10 mouse cellular contexts compared by ENCODE assay signal in genomic region chr19:55136693-55137427, GRCm38 (mm10). TPM values are rescaled to one million over a fixed set of nuclear protein-coding genes. Genes with fewer than 3 reads are reported as not detected.
A peak's percentile ranks its signal among the peaks of the same experiment; 100 is the strongest.
DNase-seq lines count a peak whose midpoint lies in the region; ATAC-seq and TF ChIP-seq lines count a peak whose summit lies in the region.
"Had no signal": no experiment of that assay in that cellular context is flagged by ENCODE, and none has a peak within 500 bp of the region (broad histone marks: within the 10 kb centered on the region; RNA-seq: fewer than 3 reads in every experiment).

No protein-coding gene starts in this region.

- no peaks in the 10 kb centered on the region for H3K27me3 ChIP-seq in heart, embryonic 11.5 days (ENCODE audit: control insufficient read depth, insufficient read depth, low read length)
- no peaks in the 10 kb centered on the region for H3K27me3 ChIP-seq in intestine, embryonic 15.5 days (replicated peaks)
- no peaks in the 10 kb centered on the region for H3K27me3 ChIP-seq in lung, embryonic 14.5 days (ENCODE audit: insufficient read depth, low read length)
- H3K27me3 ChIP-seq: embryonic facial prominence, embryonic 13.5 days had no signal

- H3K4me1 ChIP-seq in heart, embryonic 11.5 days (ENCODE audit: control insufficient read depth, insufficient read depth, low read length), result peaks cover 4% of the 10 kb centered on the region; the same call in 1 of the 2 replicates
- peaks cover 14% of the 10 kb centered on the region for H3K4me1 ChIP-seq in intestine, embryonic 15.5 days (replicated peaks)
- peaks cover 11% of the 10 kb centered on the region for H3K4me1 ChIP-seq in lung, embryonic 14.5 days (ENCODE audit: insufficient read depth)
- H3K4me1 ChIP-seq: embryonic facial prominence, embryonic 13.5 days had no signal

- TF ChIP-seq POLR2A in brain, embryonic 14.5 days (IDR thresholded peaks at IDR 0.05; ENCODE audit: borderline replicate concordance, extremely low read depth, insufficient read depth, insufficient read length, poor library complexity, severe bottlenecking), result no peak

- no peaks in the 10 kb centered on the region for H3K36me3 ChIP-seq in heart, embryonic 11.5 days (ENCODE audit: control insufficient read depth, insufficient read depth, low read length)
- H3K36me3 ChIP-seq in intestine, embryonic 15.5 days, result no peaks in the 10 kb centered on the region
- no peaks in the 10 kb centered on the region for H3K36me3 ChIP-seq in lung, embryonic 14.5 days (ENCODE audit: insufficient read depth)
- H3K36me3 ChIP-seq: embryonic facial prominence, embryonic 13.5 days had no signal

- 43% methylated on average over 4 of the region's 4 CpGs for WGBS in heart, embryonic 11.5 days (ENCODE audit: insufficient replicate concordance)
- WGBS in intestine, embryonic 15.5 days, result 42% methylated on average over 4 of the region's 4 CpGs
- WGBS in lung, embryonic 14.5 days, result 36% methylated on average over 4 of the region's 4 CpGs

- DNase-seq in heart, adult 11 months, result peak; percentile 98
- peak; percentile 37 for DNase-seq in brain, embryonic 14.5 days (ENCODE audit: low read depth)
- DNase-seq in lung, embryonic 14.5 days, result peak; percentile 87
- no peak for DNase-seq in embryo, embryonic 11 days
- DNase-seq in layer of hippocampus, adult 9-10 months (ENCODE audit: low spot score), result no peak
- DNase-seq in left cerebral cortex, adult 11 months (ENCODE audit: low spot score), result no peak

- no peak overlapping the region for H3K4me3 ChIP-seq in heart, embryonic 11.5 days (ENCODE audit: low read depth, low read length)
- H3K4me3 ChIP-seq in intestine, embryonic 15.5 days (replicated peaks), result no peak overlapping the region
- H3K4me3 ChIP-seq in lung, embryonic 14.5 days (ENCODE audit: low read depth, low read length), result no peak overlapping the region
- H3K4me3 ChIP-seq: embryonic facial prominence, embryonic 13.5 days; megakaryocyte, embryonic 14.5 days had no signal

- no peak overlapping the region for H3K4me2 ChIP-seq in heart, embryonic 11.5 days
- no peak overlapping the region for H3K4me2 ChIP-seq in intestine, embryonic 15.5 days (replicated peaks)
- no peak overlapping the region for H3K4me2 ChIP-seq in lung, embryonic 14.5 days
- H3K4me2 ChIP-seq: embryonic facial prominence, embryonic 13.5 days had no signal

- no peak overlapping the region for H3K27ac ChIP-seq in heart, embryonic 11.5 days (ENCODE audit: low read depth, low read length)
- H3K27ac ChIP-seq in intestine, embryonic 15.5 days, result peak overlapping the region; percentile 55
- H3K27ac ChIP-seq in lung, embryonic 14.5 days (ENCODE audit: low read depth), result peak overlapping the region; percentile 19; the same call in 1 of the 2 replicates
- H3K27ac ChIP-seq: embryonic facial prominence, embryonic 13.5 days had no signal

- H3K9me3 ChIP-seq in heart, embryonic 11.5 days (replicated peaks; ENCODE audit: control insufficient read depth, low read length), result no peaks in the 10 kb centered on the region
- no peaks in the 10 kb centered on the region for H3K9me3 ChIP-seq in intestine, embryonic 15.5 days
- no peaks in the 10 kb centered on the region for H3K9me3 ChIP-seq in lung, embryonic 14.5 days (ENCODE audit: low read depth, low read length)
- H3K9me3 ChIP-seq: embryonic facial prominence, embryonic 13.5 days; megakaryocyte, embryonic 14.5 days had no signal

- ATAC-seq in heart, embryonic 11.5 days (replicated peaks; ENCODE audit: insufficient number of reproducible peaks, low FRiP score, low TSS enrichment), result no peak
- ATAC-seq in intestine, embryonic 15.5 days, result peak; percentile 93
- ATAC-seq in lung, embryonic 14.5 days (ENCODE audit: insufficient read depth), result peak; percentile 66

- no peak overlapping the region for H3K9ac ChIP-seq in heart, embryonic 11.5 days (ENCODE audit: low read depth, low read length)
- H3K9ac ChIP-seq in intestine, embryonic 15.5 days, result no peak overlapping the region
- H3K9ac ChIP-seq in lung, embryonic 14.5 days, result no peak overlapping the region
- H3K9ac ChIP-seq: embryonic facial prominence, embryonic 13.5 days had no signal

- TF ChIP-seq CTCF in brain, embryonic 14.5 days (IDR thresholded peaks at IDR 0.05; ENCODE audit: borderline replicate concordance, extremely low read depth, insufficient read depth, insufficient read length), result no peak
- TF ChIP-seq CTCF in lung, embryonic 14.5 days (IDR thresholded peaks at IDR 0.05; ENCODE audit: low read depth), result no peak

RNA-seq across cellular contexts. Expression of gene Gpam, which starts 9.8 kb away (rescaled TPM):
- polyA plus RNA-seq in heart, embryonic 11.5 days (2014; fragmentation: Nextera tagmentation; extraction: Ambion mirVana), result 9.9 and 11.0 TPM in 2 replicates
- polyA plus RNA-seq in brain, embryonic 14.5 days (2012; rRNA removed), result 24.3 and 30.5 TPM in 2 replicates
- 23.5 and 24.5 TPM in 2 replicates for polyA plus RNA-seq in intestine, embryonic 15.5 days (2015; fragmentation: Nextera tagmentation; extraction: Ambion mirVana)
- 29.4 and 31.0 TPM in 2 replicates for polyA plus RNA-seq in lung, embryonic 14.5 days (2014; fragmentation: Nextera tagmentation; extraction: Ambion mirVana)

RNA-seq across cellular contexts. Expression of gene Tectb, which starts 43.7 kb away (rescaled TPM):
- not detected in 2 replicates for polyA plus RNA-seq in heart, embryonic 11.5 days (2014; fragmentation: Nextera tagmentation; extraction: Ambion mirVana)
- 0.13 and 0.18 TPM in 2 replicates for polyA plus RNA-seq in brain, embryonic 14.5 days (2012; rRNA removed)
- 0.08 and 0.11 TPM in 2 replicates for polyA plus RNA-seq in intestine, embryonic 15.5 days (2015; fragmentation: Nextera tagmentation; extraction: Ambion mirVana)
- polyA plus RNA-seq in lung, embryonic 14.5 days (2014; fragmentation: Nextera tagmentation; extraction: Ambion mirVana), result not detected in 2 replicates
- polyA plus RNA-seq: embryonic facial prominence, embryonic 13.5 days had no signal

Comparison
In these comparisons a context has a peak if more than half of its experiments do, and no peak if none do; other contexts are left out.
1. DNase-seq: peak in heart, adult 11 months (single experiment), brain, embryonic 14.5 days (single experiment) and lung, embryonic 14.5 days (single experiment); none in embryo, embryonic 11 days (single experiment), layer of hippocampus, adult 9-10 months (single experiment) and left cerebral cortex, adult 11 months (single experiment).